Mouse (Mus musculus): ENCODE data around the gene Zfp653. TPM values are rescaled to one million over a fixed set of nuclear protein-coding genes. Genes with fewer than 3 reads are reported as not detected.

Zfp653 gene
- polyA plus RNA-seq, 1 experiment from 2014 or later: 13.6 TPM

DNA sequence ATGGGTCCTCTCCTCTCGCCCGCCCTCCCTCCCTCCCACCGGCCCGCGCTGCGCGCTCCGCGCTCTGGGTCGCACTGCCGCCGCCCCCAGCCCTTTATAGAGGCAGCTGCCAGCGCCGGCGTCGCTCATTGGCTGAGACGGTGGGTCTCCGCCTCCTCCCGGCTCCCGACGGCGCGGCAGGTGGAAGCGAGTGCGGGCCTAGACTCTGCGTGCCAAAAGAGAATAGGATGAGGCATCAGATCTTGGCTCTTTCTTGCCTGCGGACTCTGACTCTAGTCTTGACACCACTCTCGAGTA lies 19.3 kb downstream of the Zfp653 start, which contains the start of gene Elavl3:
Elavl3 (minus strand) TSS at position 66 of the 297 bp plus-strand sequence.
- Histone ChIP-seq H3K9me3 (no peaks in the 10 kb centered on the region), H3K36me3 (peaks cover 1% of the 10 kb centered on the region), H3K27me3 (peaks cover 94% of the 10 kb centered on the region), H3K27ac (no peak within 1 kb of the TSS), H3K4me1 (peaks cover 24% of the 10 kb centered on the region), H3K4me3 (peak within 1 kb of the TSS; percentile 42), H3K4me2 (peak within 1 kb of the TSS; percentile 71), H3K9ac (peak within 1 kb of the TSS; percentile 32; the same call in 1 of the 2 replicates)
- no peak for ATAC-seq (ENCODE audit: insufficient number of reproducible peaks, insufficient read depth, low FRiP score, low TSS enrichment, low read depth)
- WGBS: 1% methylated on average over 28 of the region's 28 CpGs

- peak overlapping the region; percentile 42 for H3K4me3 ChIP-seq
- H3K4me2 ChIP-seq: peak overlapping the region; percentile 71
- H3K4me1 ChIP-seq: peaks cover 24% of the 10 kb centered on the region
- peaks cover 91% of the 10 kb centered on the region for H3K27me3 ChIP-seq
- no peaks in the 10 kb centered on the region for H3K9me3 ChIP-seq
- H3K27ac ChIP-seq: no peak overlapping the region
- H3K9ac ChIP-seq: peak overlapping the region; percentile 32; the same call in 1 of the 2 replicates
- WGBS: 1% methylated on average over 62 of the region's 67 CpGs
- H3K36me3 ChIP-seq: no peaks in the 10 kb centered on the region
- ATAC-seq (ENCODE audit: insufficient number of reproducible peaks, insufficient read depth, low FRiP score, low TSS enrichment, low read depth): no peak
These were observed 19.8 kb downstream of the Zfp653 start for GRCm38 (mm10) chr9:22051161-22051957.

- Histone ChIP-seq H3K4me2 (peak overlapping the region; percentile 71), H3K27me3 (peaks cover 82% of the 10 kb centered on the region), H3K4me3 (peak overlapping the region; percentile 42), H3K36me3 (no peaks in the 10 kb centered on the region), H3K9ac (0 out of 2 replicates have a peak overlapping the region, but pooled peaks have one; percentile 32), H3K9me3 (no peaks in the 10 kb centered on the region), H3K27ac (no peak overlapping the region), H3K4me1 (peaks cover 24% of the 10 kb centered on the region)
- 1% methylated on average over 41 of the region's 43 CpGs for WGBS
- no peak; the same call in 1 of the 2 replicates for ATAC-seq (ENCODE audit: insufficient number of reproducible peaks, insufficient read depth, low FRiP score, low TSS enrichment, low read depth)
These were observed 20.8 kb downstream of the Zfp653 start for GRCm38 (mm10) chr9:22050351-22050889.

DNA sequence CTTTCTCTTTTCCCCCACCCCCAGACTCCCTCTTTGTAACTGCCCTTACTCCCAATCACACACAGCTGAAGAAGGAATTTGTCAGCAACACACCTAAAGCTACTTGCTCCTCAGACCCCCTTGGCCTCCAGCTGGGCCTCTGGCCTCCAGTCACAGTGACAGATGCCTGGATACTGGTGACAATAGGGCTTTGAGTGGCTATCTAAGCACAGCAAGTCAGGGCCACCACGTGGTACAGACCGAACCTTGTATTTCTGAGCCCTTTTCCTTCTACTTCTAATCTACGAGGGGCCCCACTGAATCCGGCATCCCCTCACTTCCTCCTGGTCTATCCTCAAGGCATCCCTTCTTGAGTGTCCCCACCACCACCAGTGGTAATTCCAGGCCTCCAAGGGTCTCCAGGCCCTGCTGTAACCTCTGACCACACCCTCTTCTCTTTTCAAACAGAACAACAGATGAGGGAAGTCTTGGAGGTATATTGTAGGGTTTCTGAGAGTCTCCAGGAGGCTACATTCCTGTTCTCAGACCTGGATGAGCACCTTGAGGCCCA lies 21.4 kb downstream of the Zfp653 start:
- WGBS: 36% methylated on average over 4 of the region's 4 CpGs
- peaks cover 76% of the 10 kb centered on the region for H3K27me3 ChIP-seq
- no peak for ATAC-seq (ENCODE audit: insufficient number of reproducible peaks, insufficient read depth, low FRiP score, low TSS enrichment, low read depth)

GRCm38 (mm10) chr9:22049315-22049714 lies 21.9 kb downstream of the Zfp653 start:
- H3K36me3 ChIP-seq: no peaks in the 10 kb centered on the region
- ATAC-seq (ENCODE audit: insufficient number of reproducible peaks, insufficient read depth, low FRiP score, low TSS enrichment, low read depth): no peak
- H3K4me2 ChIP-seq: no peak overlapping the region
- 60% methylated on average over 11 of the region's 11 CpGs for WGBS
- H3K27ac ChIP-seq: no peak overlapping the region
- peaks cover 20% of the 10 kb centered on the region for H3K4me1 ChIP-seq
- H3K4me3 ChIP-seq: no peak overlapping the region
- H3K9me3 ChIP-seq: no peaks in the 10 kb centered on the region
- H3K9ac ChIP-seq: no peak overlapping the region
- H3K27me3 ChIP-seq: peaks cover 71% of the 10 kb centered on the region

More for the DNA sequence above, 21.4 kb downstream of the Zfp653 start:
- Histone ChIP-seq H3K27ac (no peak overlapping the region), H3K4me3 (peak overlapping the region; percentile 42; the same call in 1 of the 2 replicates), H3K36me3 (no peaks in the 10 kb centered on the region), H3K9me3 (no peaks in the 10 kb centered on the region), H3K9ac (no peak overlapping the region), H3K4me2 (peak overlapping the region; percentile 71; the same call in 1 of the 2 replicates), H3K4me1 (peaks cover 24% of the 10 kb centered on the region)

GRCm38 (mm10) chr9:22047329-22047728 lies 23.8 kb downstream of the Zfp653 start:
- Histone ChIP-seq H3K27ac (no peak overlapping the region), H3K4me1 (peaks cover 19% of the 10 kb centered on the region), H3K4me3 (no peak overlapping the region), H3K4me2 (no peak overlapping the region), H3K36me3 (no peaks in the 10 kb centered on the region), H3K9ac (no peak overlapping the region), H3K9me3 (no peaks in the 10 kb centered on the region), H3K27me3 (peaks cover 52% of the 10 kb centered on the region)
- no peak for ATAC-seq (ENCODE audit: insufficient number of reproducible peaks, insufficient read depth, low FRiP score, low TSS enrichment, low read depth)
- WGBS: 54% methylated on average over 9 of the region's 9 CpGs

- H3K4me1 ChIP-seq: no peaks in the 10 kb centered on the region
- H3K4me3 ChIP-seq: no peak overlapping the region
- H3K27ac ChIP-seq: no peak overlapping the region
- H3K9me3 ChIP-seq: no peaks in the 10 kb centered on the region
- WGBS: 69% methylated on average over 2 of the region's 2 CpGs
- no peak overlapping the region for H3K4me2 ChIP-seq
- ATAC-seq (ENCODE audit: insufficient number of reproducible peaks, insufficient read depth, low FRiP score, low TSS enrichment, low read depth): no peak
- H3K9ac ChIP-seq: no peak overlapping the region
- no peaks in the 10 kb centered on the region for H3K27me3 ChIP-seq
- no peaks in the 10 kb centered on the region for H3K36me3 ChIP-seq
These were observed 29.3 kb downstream of the Zfp653 start for GRCm38 (mm10) chr9:22041832-22042231.

DNA sequence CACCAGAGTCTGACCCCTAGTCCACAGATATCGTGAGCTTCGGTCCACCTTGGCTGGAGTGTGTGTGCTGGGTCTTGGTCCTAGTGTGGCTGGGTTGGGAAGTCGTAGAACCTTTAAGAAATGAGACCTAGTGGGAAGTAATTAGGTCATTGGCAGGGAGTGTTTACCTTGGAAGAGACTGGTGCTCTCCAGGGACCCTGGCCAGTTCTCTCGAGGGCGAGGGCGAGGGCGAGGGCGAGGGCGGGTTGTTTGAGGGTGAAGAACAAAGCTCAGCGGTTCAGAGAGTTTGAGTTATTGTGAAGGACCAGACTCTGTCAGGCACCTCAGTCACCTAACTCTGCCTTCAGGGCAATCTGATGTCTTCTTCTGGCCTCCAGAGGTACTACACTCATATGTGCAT lies 33.4 kb downstream of the Zfp653 start:
- no peak overlapping the region for H3K4me3 ChIP-seq
- no peaks in the 10 kb centered on the region for H3K36me3 ChIP-seq
- H3K4me1 ChIP-seq: peaks cover 8% of the 10 kb centered on the region
- H3K4me2 ChIP-seq: no peak overlapping the region
- no peak for ATAC-seq (ENCODE audit: insufficient number of reproducible peaks, insufficient read depth, low FRiP score, low TSS enrichment, low read depth)
- WGBS: 84% methylated on average over 10 of the region's 10 CpGs
- no peak overlapping the region for H3K9ac ChIP-seq
- no peaks in the 10 kb centered on the region for H3K27me3 ChIP-seq
- H3K27ac ChIP-seq: no peak overlapping the region
- H3K9me3 ChIP-seq: no peaks in the 10 kb centered on the region

- H3K27ac ChIP-seq: no peak overlapping the region
- no peaks in the 10 kb centered on the region for H3K27me3 ChIP-seq
- no peak for ATAC-seq (ENCODE audit: insufficient number of reproducible peaks, insufficient read depth, low FRiP score, low TSS enrichment, low read depth)
- no peaks in the 10 kb centered on the region for H3K36me3 ChIP-seq
- H3K9me3 ChIP-seq: no peaks in the 10 kb centered on the region
- no peak overlapping the region for H3K9ac ChIP-seq
- peaks cover 8% of the 10 kb centered on the region for H3K4me1 ChIP-seq
- H3K4me2 ChIP-seq: no peak overlapping the region
- 49% methylated on average over 6 of the region's 6 CpGs for WGBS
- H3K4me3 ChIP-seq: no peak overlapping the region
These were observed 35.7 kb downstream of the Zfp653 start for GRCm38 (mm10) chr9:22035300-22036044.

DNA sequence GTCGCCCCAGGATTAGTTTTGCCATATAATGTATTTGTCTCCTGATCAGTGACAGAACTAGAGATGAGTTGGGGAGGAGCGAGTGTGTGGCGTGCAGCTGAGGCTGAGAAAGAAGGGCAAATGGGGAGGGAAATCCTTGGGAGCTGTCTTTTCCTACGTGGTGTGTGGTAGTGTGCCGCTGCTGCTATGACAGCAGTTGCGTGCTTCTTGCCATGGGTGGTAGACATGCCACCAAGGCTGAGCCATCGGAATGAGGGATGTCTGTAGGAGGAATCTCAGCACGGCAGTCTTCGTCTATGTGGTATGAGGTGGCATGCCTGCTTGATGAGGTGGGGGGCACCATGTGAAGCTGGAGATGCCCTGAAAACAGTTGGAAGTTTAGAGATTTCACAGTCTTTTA lies 40.8 kb downstream of the Zfp653 start:
- Histone ChIP-seq H3K4me3 (no peak overlapping the region), H3K9ac (no peak overlapping the region), H3K9me3 (no peaks in the 10 kb centered on the region), H3K36me3 (no peaks in the 10 kb centered on the region), H3K27ac (no peak overlapping the region), H3K27me3 (no peaks in the 10 kb centered on the region), H3K4me1 (peaks cover 1% of the 10 kb centered on the region), H3K4me2 (no peak overlapping the region)
- no peak for ATAC-seq (ENCODE audit: insufficient number of reproducible peaks, insufficient read depth, low FRiP score, low TSS enrichment, low read depth)
- WGBS: 90% methylated on average over 9 of the region's 9 CpGs

DNA sequence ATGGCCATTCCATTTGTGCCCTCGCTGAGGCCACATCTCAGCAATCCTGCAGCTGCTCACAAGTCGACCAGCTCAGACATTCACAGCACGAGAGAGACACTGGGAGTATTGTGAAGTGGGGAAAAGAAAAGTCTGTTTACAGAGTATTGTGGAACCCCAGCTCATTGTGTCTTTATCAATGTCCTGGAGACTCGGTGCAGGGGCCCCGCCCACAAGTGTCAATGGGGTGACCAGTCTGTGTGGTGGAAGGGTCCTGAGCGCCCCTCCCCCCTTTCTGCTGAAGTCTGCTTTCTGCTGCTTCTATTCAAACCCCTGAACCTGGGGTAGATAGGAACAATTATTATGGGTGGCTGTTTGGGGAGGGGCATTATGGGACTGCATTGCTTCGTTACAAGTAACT lies 42.7 kb downstream of the Zfp653 start:
- Histone ChIP-seq H3K4me2 (no peak overlapping the region), H3K27ac (no peak overlapping the region), H3K4me3 (no peak overlapping the region), H3K4me1 (no peaks in the 10 kb centered on the region), H3K36me3 (no peaks in the 10 kb centered on the region), H3K27me3 (no peaks in the 10 kb centered on the region), H3K9ac (no peak overlapping the region), H3K9me3 (no peaks in the 10 kb centered on the region)
- WGBS: 51% methylated on average over 7 of the region's 7 CpGs
- no peak for ATAC-seq (ENCODE audit: insufficient number of reproducible peaks, insufficient read depth, low FRiP score, low TSS enrichment, low read depth)

All from embryonic facial prominence, embryonic 13.5 days (tissue).